Mouse (Mus musculus): ENCODE data around the gene Gjb1.

- peak; percentile 31 for TF ChIP-seq EP300 (optimal IDR thresholded peaks at IDR 0.05)
- TF ChIP-seq CTCF (IDR thresholded peaks at IDR 0.05; ENCODE audit: low read depth): peak; percentile 54
Observed at GRCm38 (mm10) chrX:101429142-101429949, 53.2 kb downstream of the Gjb1 start, which contains the start of gene Nono.

Data from stomach, postnatal 0 days (tissue).